Mouse (Mus musculus): Measurements from ENCODE around the gene Hhatl.

Hhatl gene

GRCm38 (mm10) chr9:121807546-121807945 is 15.2 kb upstream of the Hhatl start:
- DNase-seq (ENCODE audit: low spot score in 2 of 2): no peak

GRCm38 (mm10) chr9:121802747-121803146 is 10.4 kb upstream of the Hhatl start:
- no peak for DNase-seq (ENCODE audit: low spot score in 2 of 2)

GRCm38 (mm10) chr9:121798887-121799520 is 6.7 kb upstream of the Hhatl start:
- no peak for DNase-seq (ENCODE audit: low spot score in 2 of 2)

- peak in 1 of 2 experiments; percentile 25 for DNase-seq (ENCODE audit: low spot score in 2 of 2)
These were observed 5.4 kb upstream of the Hhatl start for GRCm38 (mm10) chr9:121797722-121798121.

GRCm38 (mm10) chr9:121794972-121795539 is 2.7 kb upstream of the Hhatl start:
- no peak for DNase-seq (ENCODE audit: low spot score in 2 of 2)

- DNase-seq (ENCODE audit: low spot score in 2 of 2): peak; percentile 22 to 38
These were observed 1.1 kb downstream of the Hhatl start for GRCm38 (mm10) chr9:121791206-121791605.

GRCm38 (mm10) chr9:121786359-121786758 is 5.9 kb downstream of the Hhatl start:
- no peak for DNase-seq (ENCODE audit: low spot score in 2 of 2)

- no peak for DNase-seq (ENCODE audit: low spot score in 2 of 2)
These were observed 7.0 kb downstream of the Hhatl start for GRCm38 (mm10) chr9:121785261-121785660.

GRCm38 (mm10) chr9:121784801-121785200 is 7.5 kb downstream of the Hhatl start:
- DNase-seq (ENCODE audit: low spot score in 2 of 2): no peak

GRCm38 (mm10) chr9:121778066-121778624 is 14.2 kb downstream of the Hhatl start:
- no peak for DNase-seq (ENCODE audit: low spot score in 2 of 2)

- DNase-seq (ENCODE audit: low spot score in 2 of 2): no peak
These were observed 14.7 kb downstream of the Hhatl start, which contains the start of gene Klhl40 for GRCm38 (mm10) chr9:121777484-121778065. Klhl40 (plus strand) TSS chr9:121777607.

GRCm38 (mm10) chr9:121776511-121776910 is 15.8 kb downstream of the Hhatl start:
- no peak for DNase-seq (ENCODE audit: low spot score in 2 of 2)

- DNase-seq (ENCODE audit: low spot score in 2 of 2): no peak
These were observed 16.4 kb downstream of the Hhatl start for GRCm38 (mm10) chr9:121775951-121776350.

- DNase-seq (ENCODE audit: low spot score in 2 of 2): no peak
These were observed 19.9 kb downstream of the Hhatl start for GRCm38 (mm10) chr9:121772412-121772811.

GRCm38 (mm10) chr9:121765166-121765855 is 27.0 kb downstream of the Hhatl start:
- DNase-seq (ENCODE audit: low spot score in 2 of 2): no peak

GRCm38 (mm10) chr9:121763716-121764115 is 28.6 kb downstream of the Hhatl start:
- no peak for DNase-seq (ENCODE audit: low spot score in 2 of 2)

GRCm38 (mm10) chr9:121762761-121763160 is 29.5 kb downstream of the Hhatl start:
- no peak for DNase-seq (ENCODE audit: low spot score in 2 of 2)

GRCm38 (mm10) chr9:121762248-121762647 is 30.1 kb downstream of the Hhatl start:
- no peak for DNase-seq (ENCODE audit: low spot score in 2 of 2)

- no peak for DNase-seq (ENCODE audit: low spot score in 2 of 2)
These were observed 30.5 kb downstream of the Hhatl start for GRCm38 (mm10) chr9:121761787-121762186.

GRCm38 (mm10) chr9:121761091-121761665 is 31.1 kb downstream of the Hhatl start:
- DNase-seq (ENCODE audit: low spot score in 2 of 2): peak; percentile 17 to 29

- DNase-seq (ENCODE audit: low spot score in 2 of 2): peak; percentile 25 to 62
These were observed 31.8 kb downstream of the Hhatl start for GRCm38 (mm10) chr9:121760271-121761090.
